Mouse (Mus musculus): ENCODE data around the gene Auts2. TPM values are rescaled to one million over a fixed set of nuclear protein-coding genes. Genes with fewer than 3 reads are reported as not detected.

The Auts2 gene
- polyA plus RNA-seq, 1 experiment = 9.2 TPM

- no peak overlapping the region for H3K4me3 ChIP-seq (ENCODE audit: insufficient read depth, low read depth, low read length)
- H3K27me3 ChIP-seq (replicated peaks; ENCODE audit: control insufficient read depth, insufficient read depth, low read length) = no peaks in the 10 kb centered on the region
- no peak overlapping the region for H3K27ac ChIP-seq (ENCODE audit: insufficient read depth, low read depth, low read length)
- H3K36me3 ChIP-seq (ENCODE audit: control insufficient read depth, insufficient read depth, low read length) = no peaks in the 10 kb centered on the region
- H3K4me1 ChIP-seq (ENCODE audit: control insufficient read depth, insufficient read depth, low read length) = peaks cover 31% of the 10 kb centered on the region
- no peak for TF ChIP-seq POLR2A (IDR thresholded peaks at IDR 0.05; ENCODE audit: low read depth, low read length)
- no peak for TF ChIP-seq CTCF (conservative IDR thresholded peaks at IDR 0.05; ENCODE audit: insufficient read depth, insufficient read length, low read depth, low read length)
- DNase-seq = no peak
- 53% methylated on average over 9 of the region's 9 CpGs for WGBS
Measured at GRCm38 (mm10) chr5:132182077-132182476, 361.1 kb downstream of the Auts2 start.

- no peak overlapping the region for H3K27ac ChIP-seq (ENCODE audit: insufficient read depth, low read depth, low read length)
- WGBS = 67% methylated on average over 8 of the region's 8 CpGs
- DNase-seq = no peak
- H3K36me3 ChIP-seq (ENCODE audit: control insufficient read depth, insufficient read depth, low read length) = no peaks in the 10 kb centered on the region
- H3K4me1 ChIP-seq (ENCODE audit: control insufficient read depth, insufficient read depth, low read length) = no peaks in the 10 kb centered on the region
- no peak overlapping the region for H3K4me3 ChIP-seq (ENCODE audit: insufficient read depth, low read depth, low read length)
- H3K27me3 ChIP-seq (replicated peaks; ENCODE audit: control insufficient read depth, insufficient read depth, low read length) = no peaks in the 10 kb centered on the region
- TF ChIP-seq POLR2A (IDR thresholded peaks at IDR 0.05; ENCODE audit: low read depth, low read length) = no peak
Measured at GRCm38 (mm10) chr5:132170010-132170409, 373.1 kb downstream of the Auts2 start.

- WGBS = 90% methylated on average over 5 of the region's 5 CpGs
- Histone ChIP-seq H3K27ac (ENCODE audit: insufficient read depth, low read depth, low read length) (no peak overlapping the region), H3K36me3 (ENCODE audit: control insufficient read depth, insufficient read depth, low read length) (no peaks in the 10 kb centered on the region), H3K27me3 (replicated peaks; ENCODE audit: control insufficient read depth, insufficient read depth, low read length) (no peaks in the 10 kb centered on the region), H3K4me3 (ENCODE audit: insufficient read depth, low read depth, low read length) (no peak overlapping the region), H3K4me1 (ENCODE audit: control insufficient read depth, insufficient read depth, low read length) (no peaks in the 10 kb centered on the region)
- no peak for TF ChIP-seq POLR2A (IDR thresholded peaks at IDR 0.05; ENCODE audit: low read depth, low read length)
- TF ChIP-seq CTCF (conservative IDR thresholded peaks at IDR 0.05; ENCODE audit: insufficient read depth, insufficient read length, low read depth, low read length) = no peak
- no peak for DNase-seq
Measured at GRCm38 (mm10) chr5:132168805-132169204, 374.3 kb downstream of the Auts2 start.

GRCm38 (mm10) chr5:132168224-132168623, 374.9 kb downstream of the Auts2 start:
- TF ChIP-seq CTCF (conservative IDR thresholded peaks at IDR 0.05; ENCODE audit: insufficient read depth, insufficient read length, low read depth, low read length) (no peak), POLR2A (IDR thresholded peaks at IDR 0.05; ENCODE audit: low read depth, low read length) (no peak)
- WGBS = 93% methylated on average over 5 of the region's 5 CpGs
- H3K4me1 ChIP-seq (ENCODE audit: control insufficient read depth, insufficient read depth, low read length) = no peaks in the 10 kb centered on the region

GRCm38 (mm10) chr5:132166559-132166958, 376.6 kb downstream of the Auts2 start:
- Histone ChIP-seq H3K36me3 (ENCODE audit: control insufficient read depth, insufficient read depth, low read length) (no peaks in the 10 kb centered on the region), H3K4me3 (ENCODE audit: insufficient read depth, low read depth, low read length) (no peak overlapping the region), H3K27me3 (replicated peaks; ENCODE audit: control insufficient read depth, insufficient read depth, low read length) (no peaks in the 10 kb centered on the region), H3K27ac (ENCODE audit: insufficient read depth, low read depth, low read length) (no peak overlapping the region), H3K4me1 (ENCODE audit: control insufficient read depth, insufficient read depth, low read length) (no peaks in the 10 kb centered on the region; the same call in 1 of the 2 replicates)
- DNase-seq = no peak
- WGBS = 78% methylated on average over 3 of the region's 3 CpGs
- TF ChIP-seq CTCF (conservative IDR thresholded peaks at IDR 0.05; ENCODE audit: insufficient read depth, insufficient read length, low read depth, low read length) (no peak), POLR2A (IDR thresholded peaks at IDR 0.05; ENCODE audit: low read depth, low read length) (no peak)

More at GRCm38 (mm10) chr5:132168224-132168623, 374.9 kb downstream of the Auts2 start:
- Histone ChIP-seq H3K27me3 (replicated peaks; ENCODE audit: control insufficient read depth, insufficient read depth, low read length) (no peaks in the 10 kb centered on the region), H3K36me3 (ENCODE audit: control insufficient read depth, insufficient read depth, low read length) (no peaks in the 10 kb centered on the region), H3K4me3 (ENCODE audit: insufficient read depth, low read depth, low read length) (no peak overlapping the region), H3K27ac (ENCODE audit: insufficient read depth, low read depth, low read length) (no peak overlapping the region)
- DNase-seq = no peak

GRCm38 (mm10) chr5:132163960-132164359, 379.2 kb downstream of the Auts2 start:
- Histone ChIP-seq H3K36me3 (ENCODE audit: control insufficient read depth, insufficient read depth, low read length) (no peaks in the 10 kb centered on the region), H3K27ac (ENCODE audit: insufficient read depth, low read depth, low read length) (no peak overlapping the region), H3K4me3 (ENCODE audit: insufficient read depth, low read depth, low read length) (no peak overlapping the region), H3K4me1 (ENCODE audit: control insufficient read depth, insufficient read depth, low read length) (peaks cover 4% of the 10 kb centered on the region; the same call in 1 of the 2 replicates), H3K27me3 (replicated peaks; ENCODE audit: control insufficient read depth, insufficient read depth, low read length) (no peaks in the 10 kb centered on the region)
- 87% methylated on average over 10 of the region's 10 CpGs for WGBS
- TF ChIP-seq CTCF (conservative IDR thresholded peaks at IDR 0.05; ENCODE audit: insufficient read depth, insufficient read length, low read depth, low read length) (no peak), POLR2A (IDR thresholded peaks at IDR 0.05; ENCODE audit: low read depth, low read length) (no peak)
- DNase-seq = peak; percentile 1

GRCm38 (mm10) chr5:132162206-132162533, 381.0 kb downstream of the Auts2 start:
- no peak for DNase-seq
- Histone ChIP-seq H3K36me3 (ENCODE audit: control insufficient read depth, insufficient read depth, low read length) (no peaks in the 10 kb centered on the region), H3K27me3 (replicated peaks; ENCODE audit: control insufficient read depth, insufficient read depth, low read length) (no peaks in the 10 kb centered on the region), H3K4me1 (ENCODE audit: control insufficient read depth, insufficient read depth, low read length) (peaks cover 4% of the 10 kb centered on the region; the same call in 1 of the 2 replicates), H3K27ac (ENCODE audit: insufficient read depth, low read depth, low read length) (no peak overlapping the region), H3K4me3 (ENCODE audit: insufficient read depth, low read depth, low read length) (no peak overlapping the region)
- TF ChIP-seq POLR2A (IDR thresholded peaks at IDR 0.05; ENCODE audit: low read depth, low read length) = no peak
- no peak for TF ChIP-seq CTCF (conservative IDR thresholded peaks at IDR 0.05; ENCODE audit: insufficient read depth, insufficient read length, low read depth, low read length)
- 76% methylated on average over 4 of the region's 4 CpGs for WGBS

Measured in kidney, adult 2 months (tissue).